Mouse (Mus musculus): Measurements from ENCODE around the gene Krt16. TPM values are rescaled to one million over a fixed set of nuclear protein-coding genes. Genes with fewer than 3 reads are reported as not detected.

The Krt16 gene
- not detected for polyA plus RNA-seq (2015; fragmentation: Illumina TruSeq; extraction: RNeasy Lipid Tissue Mini Kit (QIAGEN cat#74804); ENCODE audit: insufficient read depth, low replicate concordance)

GRCm38 (mm10) chr11:100248852-100249465 lies at the start of gene Krt16:
Gene Krt16, minus strand, starts transcription at chr11:100248902.

GRCm38 (mm10) chr11:100269821-100270332 lies 21.2 kb upstream of the Krt16 start, which contains the start of gene Krt42:
Gene Krt42, minus strand, starts transcription at chr11:100269871.

DNA sequence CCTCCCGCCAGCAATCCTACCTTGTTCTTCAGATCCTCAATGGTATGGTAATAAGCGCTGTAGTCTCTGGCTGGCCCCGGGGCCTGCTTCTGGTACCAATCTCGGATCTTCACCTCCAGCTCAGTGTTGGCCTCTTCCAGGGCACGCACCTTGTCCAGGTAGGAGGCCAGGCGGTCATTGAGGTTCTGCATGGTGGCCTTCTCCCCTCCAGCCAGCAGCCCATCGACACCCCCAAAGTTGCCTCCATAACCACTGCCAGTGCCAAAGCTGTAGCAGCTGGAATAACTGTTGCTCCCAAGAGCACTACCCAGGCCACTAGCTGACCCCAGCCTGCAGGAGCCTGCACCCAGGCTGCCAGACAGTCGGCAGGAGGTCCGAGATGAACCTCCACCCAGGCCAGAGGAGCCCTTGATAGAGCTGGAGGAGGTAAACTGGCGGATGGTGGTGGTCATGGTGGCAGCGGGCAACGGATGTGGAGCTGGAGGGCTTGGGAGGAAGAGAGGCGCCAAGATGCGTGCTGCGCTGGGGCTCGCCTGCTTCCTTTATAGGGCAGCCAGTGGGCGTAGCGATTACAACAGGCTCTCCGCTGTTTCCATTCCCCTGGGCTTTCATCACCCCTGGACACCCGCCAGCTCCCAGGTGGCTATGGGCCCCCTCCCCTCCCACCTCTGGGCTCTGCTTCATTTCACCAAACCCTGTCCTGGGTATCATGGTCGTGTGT lies 12.0 kb upstream of the Krt16 start, which contains the start of gene Krt17:
TSS of gene Krt17 (minus strand) at position 516 of the 721 bp plus-strand sequence.

GRCm38 (mm10) chr11:100207498-100207897 lies 41.2 kb downstream of the Krt16 start, which contains the start of gene Krt14:
Gene Krt14, minus strand, starts transcription at chr11:100207548.

Other genes with a start within 250 kb of the Krt16 start
- gene Krt33a, start 232.7 kb downstream of the Krt16 start, polyA plus RNA-seq (2015; fragmentation: Illumina TruSeq; extraction: RNeasy Lipid Tissue Mini Kit (QIAGEN cat#74804); ENCODE audit: insufficient read depth, low replicate concordance), result not detected
- gene Krt33b, start 219.0 kb downstream of the Krt16 start, polyA plus RNA-seq (2015; fragmentation: Illumina TruSeq; extraction: RNeasy Lipid Tissue Mini Kit (QIAGEN cat#74804); ENCODE audit: insufficient read depth, low replicate concordance), result not detected
- gene Krt34, start 207.3 kb downstream of the Krt16 start, polyA plus RNA-seq (2015; fragmentation: Illumina TruSeq; extraction: RNeasy Lipid Tissue Mini Kit (QIAGEN cat#74804); ENCODE audit: insufficient read depth, low replicate concordance), result not detected
- gene Krt31, start 198.4 kb downstream of the Krt16 start, polyA plus RNA-seq (2015; fragmentation: Illumina TruSeq; extraction: RNeasy Lipid Tissue Mini Kit (QIAGEN cat#74804); ENCODE audit: insufficient read depth, low replicate concordance), result not detected
- gene Krt32, start 160.7 kb downstream of the Krt16 start, polyA plus RNA-seq (2015; fragmentation: Illumina TruSeq; extraction: RNeasy Lipid Tissue Mini Kit (QIAGEN cat#74804); ENCODE audit: insufficient read depth, low replicate concordance), result not detected
- not detected for gene Krt35, start 152.7 kb downstream of the Krt16 start, polyA plus RNA-seq (2015; fragmentation: Illumina TruSeq; extraction: RNeasy Lipid Tissue Mini Kit (QIAGEN cat#74804); ENCODE audit: insufficient read depth, low replicate concordance)
- not detected for gene Krt36, start 143.3 kb downstream of the Krt16 start, polyA plus RNA-seq (2015; fragmentation: Illumina TruSeq; extraction: RNeasy Lipid Tissue Mini Kit (QIAGEN cat#74804); ENCODE audit: insufficient read depth, low replicate concordance)
- not detected for gene Krt13, start 127.3 kb downstream of the Krt16 start, polyA plus RNA-seq (2015; fragmentation: Illumina TruSeq; extraction: RNeasy Lipid Tissue Mini Kit (QIAGEN cat#74804); ENCODE audit: insufficient read depth, low replicate concordance)
- not detected for gene Krt15, start 113.0 kb downstream of the Krt16 start, polyA plus RNA-seq (2015; fragmentation: Illumina TruSeq; extraction: RNeasy Lipid Tissue Mini Kit (QIAGEN cat#74804); ENCODE audit: insufficient read depth, low replicate concordance)
- gene Krt19, start 100.2 kb downstream of the Krt16 start, polyA plus RNA-seq (2015; fragmentation: Illumina TruSeq; extraction: RNeasy Lipid Tissue Mini Kit (QIAGEN cat#74804); ENCODE audit: insufficient read depth, low replicate concordance), result 0.37 TPM
- not detected for gene Krt9, start 55.7 kb downstream of the Krt16 start, polyA plus RNA-seq (2015; fragmentation: Illumina TruSeq; extraction: RNeasy Lipid Tissue Mini Kit (QIAGEN cat#74804); ENCODE audit: insufficient read depth, low replicate concordance)
- not detected for gene Krt14, start 41.4 kb downstream of the Krt16 start, polyA plus RNA-seq (2015; fragmentation: Illumina TruSeq; extraction: RNeasy Lipid Tissue Mini Kit (QIAGEN cat#74804); ENCODE audit: insufficient read depth, low replicate concordance)
- gene Krt17, start 12.1 kb upstream of the Krt16 start, polyA plus RNA-seq (2015; fragmentation: Illumina TruSeq; extraction: RNeasy Lipid Tissue Mini Kit (QIAGEN cat#74804); ENCODE audit: insufficient read depth, low replicate concordance), result not detected
- not detected for gene Krt42, start 21.0 kb upstream of the Krt16 start, polyA plus RNA-seq (2015; fragmentation: Illumina TruSeq; extraction: RNeasy Lipid Tissue Mini Kit (QIAGEN cat#74804); ENCODE audit: insufficient read depth, low replicate concordance)
- 1,360 TPM for gene Eif1, start 71.0 kb upstream of the Krt16 start, polyA plus RNA-seq (2015; fragmentation: Illumina TruSeq; extraction: RNeasy Lipid Tissue Mini Kit (QIAGEN cat#74804); ENCODE audit: insufficient read depth, low replicate concordance)
- not detected for gene Gast, start 85.5 kb upstream of the Krt16 start, polyA plus RNA-seq (2015; fragmentation: Illumina TruSeq; extraction: RNeasy Lipid Tissue Mini Kit (QIAGEN cat#74804); ENCODE audit: insufficient read depth, low replicate concordance)
- 28.3 TPM for gene Hap1, start 107.2 kb upstream of the Krt16 start, polyA plus RNA-seq (2015; fragmentation: Illumina TruSeq; extraction: RNeasy Lipid Tissue Mini Kit (QIAGEN cat#74804); ENCODE audit: insufficient read depth, low replicate concordance)
- 19.0 TPM for gene Jup, start 148.9 kb upstream of the Krt16 start, polyA plus RNA-seq (2015; fragmentation: Illumina TruSeq; extraction: RNeasy Lipid Tissue Mini Kit (QIAGEN cat#74804); ENCODE audit: insufficient read depth, low replicate concordance)
- gene P3h4, start 165.9 kb upstream of the Krt16 start, polyA plus RNA-seq (2015; fragmentation: Illumina TruSeq; extraction: RNeasy Lipid Tissue Mini Kit (QIAGEN cat#74804); ENCODE audit: insufficient read depth, low replicate concordance), result 5.2 TPM
- 5.2 TPM for gene Fkbp10, start 166.8 kb upstream of the Krt16 start, polyA plus RNA-seq (2015; fragmentation: Illumina TruSeq; extraction: RNeasy Lipid Tissue Mini Kit (QIAGEN cat#74804); ENCODE audit: insufficient read depth, low replicate concordance)
- gene Nt5c3b, start 192.9 kb upstream of the Krt16 start, polyA plus RNA-seq (2015; fragmentation: Illumina TruSeq; extraction: RNeasy Lipid Tissue Mini Kit (QIAGEN cat#74804); ENCODE audit: insufficient read depth, low replicate concordance), result 53.8 TPM
- 0.41 TPM for gene Klhl10, start 193.0 kb upstream of the Krt16 start, polyA plus RNA-seq (2015; fragmentation: Illumina TruSeq; extraction: RNeasy Lipid Tissue Mini Kit (QIAGEN cat#74804); ENCODE audit: insufficient read depth, low replicate concordance)
- gene Klhl11, start 223.8 kb upstream of the Krt16 start, polyA plus RNA-seq (2015; fragmentation: Illumina TruSeq; extraction: RNeasy Lipid Tissue Mini Kit (QIAGEN cat#74804); ENCODE audit: insufficient read depth, low replicate concordance), result 11.0 TPM